Mouse (Mus musculus) midbrain, embryonic 13.5 days (tissue): Measurements from ENCODE around the gene Cyp2c66. TPM values are rescaled to one million over a fixed set of nuclear protein-coding genes. Genes with fewer than 3 reads are reported as not detected.
"Not testable (repeated sequence)": the region's sequence is repeated elsewhere in the genome, so short reads cannot be mapped to it uniquely, and the experiment has no call there.

Source experiments
- ATAC-seq: fragments of 200-750 bp; cut with Nextera tagmentation; 2 replicates; pipeline ENCODE4 v1.8.0; 2017; ENCODE audit warnings: mild to moderate bottlenecking, moderate TSS enrichment, moderate library complexity
- H3K27ac ChIP-seq: fragments of 300-500 bp; sonication (generic); 2 replicates; pipeline ENCODE4 v1.5.1; 2015; ENCODE audit warnings: inconsistent platforms, mild to moderate bottlenecking, moderate library complexity
- H3K27me3 ChIP-seq: fragments of 300-500 bp; sonication (generic); 2 replicates; pipeline ENCODE4 v1.6.1; 2015; ENCODE audit warnings: mild to moderate bottlenecking, inconsistent platforms
- H3K36me3 ChIP-seq: fragments of 300-500 bp; sonication (generic); 2 replicates; pipeline ENCODE4 v1.6.1; 2015; ENCODE audit warnings: mild to moderate bottlenecking, inconsistent platforms
- H3K4me1 ChIP-seq: fragments of 300-500 bp; sonication (generic); replicated peaks from 2 replicates; pipeline ENCODE4 v1.6.1; 2015; ENCODE audit warnings: inconsistent platforms
- H3K4me2 ChIP-seq: fragments of 300-500 bp; sonication (generic); replicated peaks from 2 replicates; pipeline ENCODE4 v1.6.1; 2015; ENCODE audit warnings: moderate library complexity, mild to moderate bottlenecking, inconsistent platforms
- H3K4me3 ChIP-seq: fragments of 300-500 bp; sonication (generic); replicated peaks from 2 replicates; pipeline ENCODE4 v1.5.1; 2015; ENCODE audit warnings: mild to moderate bottlenecking, inconsistent platforms
- H3K9ac ChIP-seq: fragments of 300-500 bp; sonication (generic); replicated peaks from 2 replicates; pipeline ENCODE4 v1.6.1; 2015; ENCODE audit warnings: mild to moderate bottlenecking, inconsistent platforms
- H3K9me3 ChIP-seq: fragments of 300-500 bp; sonication (generic); 2 replicates; pipeline ENCODE4 v1.6.1; 2016; ENCODE audit warnings: mild to moderate bottlenecking, inconsistent platforms
- WGBS: fragments of 180-500 bp; shearing (Covaris S2); methylation state at CpG from one replicate; pipeline ENCODE4 v1.1.7; 2015; 5-methylcytosine and 5-hydroxymethylcytosine counted together
- polyA plus RNA-seq: library from polyadenylated mRNA; unstranded; fragments of >200 nt; fragmentation: Nextera tagmentation; extraction: Ambion mirVana; gene quantifications from 2 replicates; pipeline ENCODE4 v1.2.1, GENCODE M21; 2015

Cyp2c66 gene
- polyA plus RNA-seq = not detected in 2 replicates

DNA sequence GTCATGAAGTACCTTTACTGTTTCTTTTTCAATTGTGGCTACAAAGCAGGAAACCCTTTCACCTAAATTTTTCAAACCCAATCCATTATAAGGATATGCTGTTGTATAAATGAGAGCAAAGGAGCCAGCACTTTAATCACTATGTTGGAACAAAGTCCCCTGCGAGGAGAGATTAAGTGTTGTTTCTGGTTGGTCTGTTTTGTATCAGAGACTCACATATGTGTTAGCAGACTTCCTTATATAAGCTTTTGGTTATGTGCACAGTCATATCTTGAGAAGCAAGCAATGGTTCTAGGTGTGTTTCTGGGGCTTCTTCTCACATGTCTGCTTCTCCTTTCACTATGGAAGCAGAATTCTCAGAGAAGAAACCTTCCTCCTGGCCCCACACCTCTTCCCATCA, at the start of gene Cyp2c66:
Cyp2c66 (plus strand) TSS at position 255 of the 400 bp plus-strand sequence.
- H3K4me1 ChIP-seq = no peaks in the 10 kb centered on the region
- 76% methylated on average over 1 of the region's 1 CpGs for WGBS
- H3K4me3 ChIP-seq = no peak within 1 kb of the TSS
- no peak within 1 kb of the TSS for H3K27ac ChIP-seq
- no peaks in the 10 kb centered on the region for H3K36me3 ChIP-seq
- ATAC-seq = no peak
- H3K4me2 ChIP-seq = no peak within 1 kb of the TSS
- H3K27me3 ChIP-seq = no peaks in the 10 kb centered on the region
- H3K9me3 ChIP-seq = 0 out of 2 replicates have a peak, but pooled peaks cover 4% of the 10 kb centered on the region
- no peak within 1 kb of the TSS for H3K9ac ChIP-seq

DNA sequence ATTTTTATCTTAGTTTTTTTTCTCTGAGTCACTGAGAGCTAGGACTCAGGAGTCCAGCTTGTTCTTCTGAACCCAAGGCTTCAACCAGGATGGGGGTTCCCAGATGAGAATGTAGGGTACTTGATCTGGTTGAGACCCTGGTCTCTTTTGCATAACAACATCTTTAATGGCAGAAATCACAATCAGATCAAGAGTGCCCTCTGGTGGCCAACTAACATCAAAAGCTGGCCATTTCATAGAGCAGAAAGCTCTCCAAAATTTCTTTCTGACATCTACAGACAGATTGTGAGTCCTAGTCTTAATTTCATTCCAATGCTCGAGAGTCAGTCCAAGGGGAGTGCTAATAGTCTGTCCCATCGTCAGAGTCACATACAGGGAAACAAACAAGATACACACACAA, 14.9 kb upstream of the Cyp2c66 start:
- H3K27ac ChIP-seq, H3K9ac ChIP-seq, H3K36me3 ChIP-seq, H3K4me3 ChIP-seq, H3K27me3 ChIP-seq, H3K4me1 ChIP-seq, H3K4me2 ChIP-seq, ATAC-seq: not testable (repeated sequence)
- WGBS = 83% methylated on average over 2 of the region's 2 CpGs
- H3K9me3 ChIP-seq = peaks cover 26% of the 10 kb centered on the region

DNA sequence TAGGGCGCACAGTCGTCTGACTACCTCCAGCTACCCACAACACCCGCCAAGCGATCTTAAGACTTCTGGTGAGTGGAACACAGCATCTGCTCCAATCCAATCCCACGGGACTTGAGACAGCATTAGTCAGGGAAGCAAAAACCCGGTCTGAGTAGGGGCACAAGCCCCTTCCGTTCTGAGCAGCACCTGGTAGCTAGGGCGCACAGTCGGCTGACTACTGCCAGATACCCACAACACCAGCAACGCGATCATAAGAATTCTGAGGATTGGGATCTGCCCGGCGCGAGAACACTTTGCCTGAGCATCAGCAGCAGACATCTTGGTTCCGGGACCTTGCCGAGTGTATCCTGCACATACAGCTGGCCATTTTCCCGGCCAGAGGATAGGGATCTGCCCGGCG, 43.1 kb downstream of the Cyp2c66 start:
- not testable (repeated sequence) for H3K4me3 ChIP-seq, H3K9me3 ChIP-seq, H3K36me3 ChIP-seq, H3K4me1 ChIP-seq, H3K9ac ChIP-seq, H3K27me3 ChIP-seq, H3K4me2 ChIP-seq, ATAC-seq, H3K27ac ChIP-seq
- WGBS = 87% methylated on average over 19 of the region's 19 CpGs

Other genes with a start within 250 kb of the Cyp2c66 start
- gene Hells, start 183.0 kb upstream of the Cyp2c66 start, polyA plus RNA-seq = 18.4 and 22.6 TPM in 2 replicates
- not detected in 2 replicates for gene Cyp2c55, start 106.9 kb upstream of the Cyp2c66 start, polyA plus RNA-seq
- not detected in 2 replicates for gene Cyp2c65, start 52.9 kb upstream of the Cyp2c66 start, polyA plus RNA-seq
- not detected in 2 replicates for gene Cyp2c29, start 155.5 kb downstream of the Cyp2c66 start, polyA plus RNA-seq